Mouse (Mus musculus): ENCODE measurements at regions not wholly inside any gene's neighbourhood (a gene's known extent, or its start where the extent isn't known, plus 50 kb on each side); places are given as distances from the start of the nearest gene placed in this dataset.
A peak's percentile ranks its signal among the peaks of the same experiment; 100 is the strongest.
"Not testable (repeated sequence)": the region's sequence is repeated elsewhere in the genome, so short reads cannot be mapped to it uniquely, and the experiment has no call there.

GRCm38 (mm10) chr16:31508981-31509380 lies 86.9 kb downstream of the Bdh1 start:
- peak; percentile 91 to 92 for DNase-seq
- intact Hi-C loops (cut with DNase I): no loop called here

GRCm38 (mm10) chr16:31510097-31510496 lies 88.0 kb downstream of the Bdh1 start:
- intact Hi-C loops (cut with DNase I): no loop called here
- no peak for DNase-seq

- no peak for DNase-seq
- intact Hi-C loops (cut with DNase I): no loop called here
Observed at GRCm38 (mm10) chr16:31518816-31519215, 96.7 kb downstream of the Bdh1 start.

GRCm38 (mm10) chr16:31520081-31520480 lies 98.0 kb downstream of the Bdh1 start:
- no peak for DNase-seq
- intact Hi-C loops (cut with DNase I): no loop called here

GRCm38 (mm10) chr16:31521786-31522185 lies 99.7 kb downstream of the Bdh1 start:
- DNase-seq: no peak
- intact Hi-C loops (cut with DNase I): no loop called here

GRCm38 (mm10) chr16:31526711-31527344 lies 104.7 kb downstream of the Bdh1 start:
- DNase-seq: peak in 1 of 2 experiments; percentile 31
- intact Hi-C loops (cut with DNase I): no loop called here

GRCm38 (mm10) chr16:31528596-31529283 lies 106.7 kb downstream of the Bdh1 start:
- DNase-seq: no peak
- intact Hi-C loops (cut with DNase I): no loop called here

GRCm38 (mm10) chr16:31529284-31529958 lies 107.3 kb downstream of the Bdh1 start:
- DNase-seq: peak; percentile 63 to 65
- intact Hi-C loops (cut with DNase I): no loop called here

- intact Hi-C loops (cut with DNase I): loop anchor here (5.0 kb wide), 1 partner anchor 177 kb away; no protein-coding TSS in a partner anchor
- no peak for DNase-seq
Observed at GRCm38 (mm10) chr16:31530090-31530489, 108.0 kb downstream of the Bdh1 start.

- intact Hi-C loops (cut with DNase I): loop anchor here (5.0 kb wide), 1 partner anchor 174 kb away; no protein-coding TSS in a partner anchor
- DNase-seq: peak in 1 of 2 experiments; percentile 14
Observed at GRCm38 (mm10) chr16:31533196-31533777, 111.2 kb downstream of the Bdh1 start.

- intact Hi-C loops (cut with DNase I): loop anchor here (5.0 kb wide), 1 partner anchor 172 kb away; no protein-coding TSS in a partner anchor
Observed at GRCm38 (mm10) chr16:31534923-31535523, 112.9 kb downstream of the Bdh1 start.

GRCm38 (mm10) chr16:31536328-31536727 lies 114.2 kb downstream of the Bdh1 start:
- DNase-seq: no peak
- intact Hi-C loops (cut with DNase I): no loop called here

More at GRCm38 (mm10) chr16:31534923-31535523, 112.9 kb downstream of the Bdh1 start:
- DNase-seq: no peak

- intact Hi-C loops (cut with DNase I): no loop called here
Observed at GRCm38 (mm10) chr16:31538606-31539005, 116.5 kb downstream of the Bdh1 start.

GRCm38 (mm10) chr16:31543499-31544170 lies 119.6 kb upstream of the Dlg1 start:
- no peak for DNase-seq

More at GRCm38 (mm10) chr16:31538606-31539005, 116.5 kb downstream of the Bdh1 start:
- no peak for DNase-seq

GRCm38 (mm10) chr16:31546062-31546827 lies 117.0 kb upstream of the Dlg1 start:
- intact Hi-C loops (cut with DNase I): no loop called here
- peak in 1 of 2 experiments; percentile 6 for DNase-seq

More at GRCm38 (mm10) chr16:31543499-31544170, 119.6 kb upstream of the Dlg1 start:
- intact Hi-C loops (cut with DNase I): no loop called here

GRCm38 (mm10) chr16:31546828-31547224 lies 116.4 kb upstream of the Dlg1 start:
- DNase-seq: no peak
- intact Hi-C loops (cut with DNase I): no loop called here

GRCm38 (mm10) chr16:31547391-31547790 lies 115.9 kb upstream of the Dlg1 start:
- intact Hi-C loops (cut with DNase I): no loop called here
- DNase-seq: no peak

GRCm38 (mm10) chr16:31549975-31550374 lies 113.3 kb upstream of the Dlg1 start:
- intact Hi-C loops (cut with DNase I): no loop called here
- DNase-seq: no peak

GRCm38 (mm10) chr16:31550539-31550938 lies 112.7 kb upstream of the Dlg1 start:
- intact Hi-C loops (cut with DNase I); DNase-seq: not testable (repeated sequence)
